Mouse (Mus musculus): Measurements from ENCODE around the gene Pgs1.

DNA sequence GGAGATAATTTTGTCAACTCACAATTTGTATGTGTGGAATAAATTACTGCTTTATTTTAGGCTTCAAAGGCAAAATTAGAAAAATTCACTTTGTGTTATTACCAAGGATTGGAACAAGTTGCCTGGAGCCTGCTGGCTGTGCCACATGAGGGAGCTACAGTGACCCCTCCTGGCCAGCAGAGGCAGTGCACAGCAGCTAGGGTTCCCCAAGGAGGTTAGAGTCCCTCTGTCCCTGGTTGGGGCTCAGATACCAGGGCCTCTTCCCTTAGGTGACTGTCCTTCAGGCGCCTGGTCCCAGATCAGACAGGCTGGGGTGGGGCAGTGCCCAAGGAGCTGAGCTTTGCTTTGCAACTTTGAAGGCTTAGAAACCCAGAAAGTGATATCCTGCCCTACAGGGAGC is 35.7 kb downstream of the Pgs1 start:
- TF ChIP-seq POLR2AphosphoS5 (IDR thresholded peaks at IDR 0.05; ENCODE audit: insufficient replicate concordance, low read depth, low read length) (no peak), CTCF (IDR thresholded peaks at IDR 0.05; ENCODE audit: low read depth, low read length) (peak; percentile 91), GATA1 (IDR thresholded peaks at IDR 0.05; ENCODE audit: borderline replicate concordance, low read length) (no peak), TAL1 (conservative IDR thresholded peaks at IDR 0.05; ENCODE audit: low read depth, low read length) (no peak), GATA2 (IDR thresholded peaks at IDR 0.05; ENCODE audit: borderline replicate concordance, low read depth, low read length) (no peak)
